Mouse (Mus musculus) heart, embryonic 11.5 days (tissue): ENCODE results near the gene Me3. TPM values are rescaled to one million over a fixed set of nuclear protein-coding genes. Genes with fewer than 3 reads are reported as not detected.

ENCODE experiments used
- ATAC-seq: fragments of 200-750 bp; cut with Nextera tagmentation; replicated peaks from 2 replicates; pipeline ENCODE4 v1.8.0; 2017; ENCODE audit warnings: moderate library complexity; ENCODE audit not compliant: insufficient number of reproducible peaks, low FRiP score, low TSS enrichment
- H3K27ac ChIP-seq: fragments of 300-500 bp; sonication (generic); 2 replicates; pipeline ENCODE4 v1.5.1; 2014; ENCODE audit warnings: mild to moderate bottlenecking, low read depth, low read length
- H3K27me3 ChIP-seq: fragments of 300-500 bp; sonication (generic); 2 replicates; pipeline ENCODE4 v1.6.1; 2014; ENCODE audit warnings: mild to moderate bottlenecking, low read length, mixed read lengths; ENCODE audit not compliant: control insufficient read depth, insufficient read depth
- H3K36me3 ChIP-seq: fragments of 300-500 bp; sonication (generic); 2 replicates; pipeline ENCODE4 v1.6.1; 2014; ENCODE audit warnings: mild to moderate bottlenecking, low read length, moderate library complexity, mixed read lengths; ENCODE audit not compliant: control insufficient read depth, insufficient read depth
- H3K4me1 ChIP-seq: fragments of 300-500 bp; sonication (generic); 2 replicates; pipeline ENCODE4 v1.6.1; 2014; ENCODE audit warnings: low read length; ENCODE audit not compliant: control insufficient read depth, insufficient read depth
- H3K4me2 ChIP-seq: fragments of 300-500 bp; sonication (generic); 2 replicates; pipeline ENCODE4 v1.6.1; 2014; ENCODE audit warnings: mild to moderate bottlenecking, moderate library complexity
- H3K4me3 ChIP-seq: fragments of 300-500 bp; sonication (generic); 2 replicates; pipeline ENCODE4 v1.5.1; 2014; ENCODE audit warnings: low read depth, low read length
- H3K9ac ChIP-seq: fragments of 300-500 bp; sonication (generic); 2 replicates; pipeline ENCODE4 v1.6.1; 2014; ENCODE audit warnings: mild to moderate bottlenecking, low read depth, low read length, moderate library complexity
- H3K9me3 ChIP-seq: fragments of 300-500 bp; sonication (generic); replicated peaks from 2 replicates; pipeline ENCODE4 v1.6.1; 2016; ENCODE audit warnings: low read length; ENCODE audit not compliant: control insufficient read depth
- WGBS: fragments of 180-500 bp; shearing (Covaris S2); extraction: QIAGEN DNeasy Blood & Tissue Kit; methylation state at CpG from one replicate; pipeline ENCODE4 v1.1.7; 2014; ENCODE audit not compliant: insufficient replicate concordance; 5-methylcytosine and 5-hydroxymethylcytosine counted together
- polyA plus RNA-seq: library from polyadenylated mRNA; unstranded; fragments of >200 nt; fragmentation: Nextera tagmentation; extraction: Ambion mirVana; gene quantifications from 2 replicates; pipeline ENCODE4 v1.2.1, GENCODE M21; 2014

Me3 gene
- polyA plus RNA-seq, 1 experiment from 2014 or later = 2.6 TPM

DNA sequence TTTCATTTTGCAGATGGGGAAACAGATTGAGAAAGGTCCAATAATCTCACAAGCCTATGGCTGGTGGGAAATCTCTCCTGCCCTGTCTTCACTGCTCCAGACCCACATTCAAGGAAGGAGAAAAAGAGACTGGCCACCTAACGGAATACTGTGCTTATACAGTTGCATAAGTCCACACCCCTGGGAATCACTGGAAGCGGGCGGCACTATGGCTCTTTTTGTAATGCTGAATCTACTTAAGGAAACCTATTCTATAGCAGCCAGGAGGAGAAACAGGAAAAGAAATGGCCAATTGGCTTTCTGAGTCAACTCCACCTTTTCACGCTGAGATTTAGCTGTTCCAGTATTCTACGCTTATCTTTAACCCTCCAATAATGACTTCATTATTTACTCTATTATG lies 140.7 kb downstream of the Me3 start:
- H3K27me3 ChIP-seq = no peaks in the 10 kb centered on the region
- H3K4me3 ChIP-seq = no peak overlapping the region
- H3K4me2 ChIP-seq = no peak overlapping the region
- ATAC-seq = no peak
- no peaks in the 10 kb centered on the region for H3K4me1 ChIP-seq
- H3K27ac ChIP-seq = no peak overlapping the region
- no peak overlapping the region for H3K9ac ChIP-seq
- H3K36me3 ChIP-seq = no peaks in the 10 kb centered on the region
- 83% methylated on average over 5 of the region's 5 CpGs for WGBS
- no peaks in the 10 kb centered on the region for H3K9me3 ChIP-seq

DNA sequence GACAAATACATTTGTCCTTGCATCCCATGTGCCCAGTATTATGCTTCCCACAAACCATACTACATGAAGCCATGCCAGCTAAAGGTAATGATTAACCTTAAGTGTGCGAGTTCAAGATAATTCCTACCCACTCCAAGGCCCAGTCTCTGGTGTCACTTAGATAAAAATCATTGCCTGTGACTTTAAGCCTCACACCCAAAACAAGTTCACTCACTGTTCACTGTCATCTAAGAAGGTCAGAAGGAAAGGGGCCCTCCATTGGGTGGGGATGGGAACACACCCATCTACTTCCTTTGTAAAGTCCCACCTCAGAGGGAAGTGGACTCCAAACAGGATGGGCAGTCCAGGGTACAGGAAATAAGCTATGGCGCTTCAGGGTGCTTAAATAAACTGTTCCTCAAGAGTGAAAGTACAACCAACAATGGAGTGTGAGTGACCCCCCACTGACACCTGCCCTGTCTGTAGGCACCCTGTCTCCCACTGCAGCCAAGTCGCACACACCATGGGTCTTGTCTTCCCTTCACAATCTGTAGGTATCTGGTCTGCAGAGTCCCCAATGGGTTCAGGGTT lies 141.2 kb downstream of the Me3 start:
- H3K4me3 ChIP-seq = no peak overlapping the region
- H3K27ac ChIP-seq = no peak overlapping the region

DNA sequence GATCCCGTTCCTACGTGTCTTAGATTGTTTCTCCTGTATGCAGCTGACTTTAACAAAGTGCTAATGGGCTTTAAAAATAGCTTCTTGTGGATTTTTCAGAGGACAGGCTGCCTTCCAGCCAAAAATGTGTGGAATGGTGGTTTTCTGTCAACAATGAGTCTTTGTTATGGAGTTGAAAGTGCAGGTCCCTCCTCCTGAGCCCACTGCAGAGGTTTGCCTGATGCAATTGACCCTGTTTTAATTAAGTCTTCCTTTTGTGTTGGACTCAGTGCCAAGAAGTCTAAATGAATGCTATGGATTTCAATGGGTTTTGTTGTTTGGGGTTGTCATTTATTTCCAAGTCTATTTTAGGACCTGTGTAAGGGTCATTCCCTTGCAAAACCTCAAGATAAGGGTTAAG lies 141.7 kb downstream of the Me3 start:
- no peak overlapping the region for H3K4me3 ChIP-seq

More for the DNA sequence above, 141.2 kb downstream of the Me3 start:
- 60% methylated on average over 3 of the region's 3 CpGs for WGBS
- no peak for ATAC-seq
- no peak overlapping the region for H3K4me2 ChIP-seq
- H3K36me3 ChIP-seq = no peaks in the 10 kb centered on the region
- no peaks in the 10 kb centered on the region for H3K9me3 ChIP-seq
- H3K4me1 ChIP-seq = no peaks in the 10 kb centered on the region
- no peaks in the 10 kb centered on the region for H3K27me3 ChIP-seq
- no peak overlapping the region for H3K9ac ChIP-seq

DNA sequence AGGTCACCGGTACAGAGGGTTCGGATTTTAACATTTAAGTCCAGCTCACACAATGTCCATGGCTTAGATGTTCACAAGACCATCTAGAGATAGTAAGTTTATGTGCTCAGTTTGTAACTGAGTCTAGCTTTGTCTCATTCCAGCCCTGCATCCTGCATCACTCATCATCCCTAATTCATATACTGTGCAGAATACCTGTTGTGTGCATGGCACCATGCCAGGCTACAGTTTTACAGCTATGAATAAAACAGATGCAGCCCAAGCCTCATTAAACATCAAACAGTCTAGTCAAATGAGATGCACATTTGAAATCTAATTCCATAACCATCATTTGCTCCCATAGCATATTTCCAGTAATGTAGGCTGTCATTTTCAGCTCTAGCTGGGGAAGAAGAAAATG lies 143.7 kb downstream of the Me3 start:
- Histone ChIP-seq H3K9me3 (no peaks in the 10 kb centered on the region), H3K27me3 (no peaks in the 10 kb centered on the region), H3K9ac (no peak overlapping the region), H3K36me3 (no peaks in the 10 kb centered on the region), H3K27ac (no peak overlapping the region), H3K4me3 (no peak overlapping the region), H3K4me1 (no peaks in the 10 kb centered on the region), H3K4me2 (no peak overlapping the region)
- WGBS = 90% methylated on average over 2 of the region's 2 CpGs
- ATAC-seq = no peak

More for the DNA sequence above, 141.7 kb downstream of the Me3 start:
- Histone ChIP-seq H3K36me3 (no peaks in the 10 kb centered on the region), H3K4me1 (no peaks in the 10 kb centered on the region), H3K9ac (no peak overlapping the region), H3K27ac (no peak overlapping the region), H3K4me2 (no peak overlapping the region), H3K27me3 (no peaks in the 10 kb centered on the region), H3K9me3 (no peaks in the 10 kb centered on the region)
- 49% methylated on average over 2 of the region's 2 CpGs for WGBS
- ATAC-seq = no peak

DNA sequence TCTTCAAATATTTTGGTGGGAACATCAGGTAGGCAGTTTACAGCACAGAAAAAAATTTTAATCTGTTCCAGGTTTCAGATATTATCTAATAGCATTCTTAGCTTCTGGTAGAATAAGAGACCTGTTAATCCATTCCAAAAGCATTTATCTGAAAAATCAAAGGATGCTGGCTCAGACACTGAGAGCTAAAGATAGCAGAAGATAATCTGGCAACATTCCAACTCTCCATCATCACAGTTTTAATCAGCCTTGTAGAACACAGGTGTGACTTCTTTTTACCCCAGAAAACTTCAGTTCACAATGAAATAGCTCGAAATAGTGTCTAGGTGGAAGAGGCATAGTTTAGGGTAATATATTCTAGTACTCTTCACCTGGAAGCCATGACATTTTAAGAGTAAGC lies 149.2 kb downstream of the Me3 start:
- 60% methylated on average over 1 of the region's 1 CpGs for WGBS
- Histone ChIP-seq H3K9me3 (no peaks in the 10 kb centered on the region), H3K4me2 (no peak overlapping the region), H3K27me3 (no peaks in the 10 kb centered on the region), H3K36me3 (no peaks in the 10 kb centered on the region), H3K27ac (no peak overlapping the region), H3K4me1 (no peaks in the 10 kb centered on the region), H3K4me3 (no peak overlapping the region), H3K9ac (no peak overlapping the region)
- no peak for ATAC-seq

DNA sequence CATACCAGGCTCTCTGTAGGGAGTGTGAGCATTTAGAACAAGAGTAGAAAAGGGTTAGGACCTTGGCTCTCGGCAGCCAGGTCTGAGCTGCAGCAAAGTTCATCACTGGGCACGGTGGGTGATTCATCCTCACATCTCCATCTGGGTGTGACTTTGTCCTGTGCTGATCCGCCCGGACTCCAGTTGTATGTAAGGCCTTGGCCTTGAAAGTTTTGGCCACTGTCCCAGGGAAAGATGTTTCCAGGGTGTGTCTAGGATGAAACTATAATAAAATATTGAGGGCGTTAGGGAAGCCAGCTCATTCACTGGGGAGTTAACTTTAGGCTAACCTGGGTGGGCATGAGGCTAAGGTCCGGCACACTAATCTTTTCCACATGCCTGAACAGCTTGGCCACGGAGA lies 155.5 kb downstream of the Me3 start:
- 82% methylated on average over 7 of the region's 7 CpGs for WGBS
- Histone ChIP-seq H3K4me1 (no peaks in the 10 kb centered on the region), H3K4me2 (no peak overlapping the region), H3K9ac (no peak overlapping the region), H3K36me3 (no peaks in the 10 kb centered on the region), H3K4me3 (no peak overlapping the region), H3K9me3 (no peaks in the 10 kb centered on the region), H3K27ac (no peak overlapping the region), H3K27me3 (no peaks in the 10 kb centered on the region)
- ATAC-seq = no peak

DNA sequence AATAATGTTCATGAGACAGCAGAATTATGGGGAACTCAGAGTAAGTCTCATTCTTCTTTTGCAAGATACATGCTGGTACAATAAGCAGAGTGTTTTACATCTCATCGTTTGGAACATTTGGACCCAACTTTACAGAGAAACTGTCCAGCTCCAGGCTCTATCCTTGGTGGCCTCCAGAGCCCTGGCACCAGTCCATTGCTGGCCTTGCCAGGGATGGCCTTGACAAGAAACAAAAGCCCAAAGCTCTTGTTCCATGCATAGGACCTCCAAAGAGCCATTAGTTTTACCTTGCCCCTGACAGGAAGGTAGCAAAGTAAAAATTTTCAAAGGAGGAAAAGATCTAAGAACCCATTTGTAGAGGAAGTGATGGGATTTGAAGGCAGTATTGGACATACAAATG lies 160.4 kb downstream of the Me3 start:
- H3K9ac ChIP-seq = no peak overlapping the region
- no peaks in the 10 kb centered on the region for H3K4me1 ChIP-seq
- H3K9me3 ChIP-seq = no peaks in the 10 kb centered on the region
- H3K27ac ChIP-seq = no peak overlapping the region
- no peaks in the 10 kb centered on the region for H3K36me3 ChIP-seq
- no peak overlapping the region for H3K4me3 ChIP-seq
- ATAC-seq = no peak
- WGBS = 91% methylated on average over 1 of the region's 1 CpGs
- no peak overlapping the region for H3K4me2 ChIP-seq
- no peaks in the 10 kb centered on the region for H3K27me3 ChIP-seq

DNA sequence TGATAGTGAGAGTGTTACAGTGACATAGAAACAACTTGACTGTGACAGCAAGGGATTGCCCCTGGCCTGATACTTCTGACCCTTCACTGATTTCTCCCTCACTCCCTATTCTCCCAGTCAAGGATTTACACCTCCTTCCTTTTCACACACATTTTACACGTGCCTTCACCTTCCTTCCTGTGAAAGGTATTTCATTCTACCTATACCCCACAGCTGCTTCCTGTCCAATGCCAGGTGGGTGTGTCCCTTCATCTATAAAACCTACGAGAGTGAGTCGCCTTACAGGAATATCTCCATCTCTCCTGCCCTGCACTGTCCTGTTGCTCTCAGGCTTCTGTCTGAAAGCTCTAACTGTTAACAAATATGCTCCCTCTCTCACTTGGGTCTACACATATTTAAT lies 163.2 kb downstream of the Me3 start:
- Histone ChIP-seq H3K4me1 (no peaks in the 10 kb centered on the region), H3K9ac (no peak overlapping the region), H3K9me3 (no peaks in the 10 kb centered on the region), H3K27ac (no peak overlapping the region), H3K27me3 (no peaks in the 10 kb centered on the region), H3K4me3 (no peak overlapping the region), H3K4me2 (no peak overlapping the region), H3K36me3 (no peaks in the 10 kb centered on the region)
- ATAC-seq = no peak
- WGBS = 65% methylated on average over 3 of the region's 3 CpGs

DNA sequence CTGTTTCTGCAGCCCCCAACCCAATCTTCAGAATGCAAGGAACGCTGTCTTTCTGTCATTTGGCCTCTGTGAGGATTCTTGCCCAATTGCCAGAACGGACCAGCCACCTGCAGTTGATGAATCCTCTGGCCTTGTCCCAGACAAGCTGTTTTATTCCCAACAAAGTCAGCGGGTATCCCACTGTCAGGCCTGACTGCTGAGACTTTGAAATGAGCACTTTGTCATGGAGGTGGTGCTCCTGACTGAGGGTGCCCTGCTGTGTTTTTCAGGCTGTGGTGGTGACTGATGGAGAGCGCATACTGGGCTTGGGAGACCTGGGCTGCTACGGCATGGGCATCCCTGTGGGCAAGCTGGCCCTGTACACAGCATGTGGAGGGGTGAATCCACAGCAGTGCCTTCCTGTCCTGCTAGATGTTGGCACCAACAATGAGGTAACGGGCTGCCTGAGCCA lies 164.2 kb downstream of the Me3 start:
- no peak overlapping the region for H3K27ac ChIP-seq
- H3K9ac ChIP-seq = no peak overlapping the region
- H3K27me3 ChIP-seq = no peaks in the 10 kb centered on the region
- H3K9me3 ChIP-seq = no peaks in the 10 kb centered on the region
- 37% methylated on average over 6 of the region's 6 CpGs for WGBS
- no peak for ATAC-seq
- H3K4me3 ChIP-seq = no peak overlapping the region
- no peaks in the 10 kb centered on the region for H3K36me3 ChIP-seq
- H3K4me2 ChIP-seq = no peak overlapping the region
- no peaks in the 10 kb centered on the region for H3K4me1 ChIP-seq
